Mouse (Mus musculus) mesoderm, embryonic 11.5 days (tissue): ENCODE results near the gene 2010111I01Rik.

Experiments used
- DNase-seq: peaks from one replicate; pipeline ENCODE4 v3.0.0-alpha.2; 2012; ENCODE audit warnings: low read depth, low spot score

2010111I01Rik gene

GRCm38 (mm10) chr13:63241665-63242064, 277.0 kb downstream of the 2010111I01Rik start:
- no peak for DNase-seq

GRCm38 (mm10) chr13:63242401-63243192, 277.9 kb downstream of the 2010111I01Rik start:
- no peak for DNase-seq

GRCm38 (mm10) chr13:63243586-63243985, 278.9 kb downstream of the 2010111I01Rik start:
- DNase-seq: no peak

GRCm38 (mm10) chr13:63244425-63244824, 279.7 kb downstream of the 2010111I01Rik start:
- DNase-seq: no peak

GRCm38 (mm10) chr13:63245218-63245617, 280.5 kb downstream of the 2010111I01Rik start:
- peak; percentile 65 for DNase-seq

- DNase-seq: no peak
Measured at GRCm38 (mm10) chr13:63245812-63246211, 281.1 kb downstream of the 2010111I01Rik start.

- no peak for DNase-seq
Measured at GRCm38 (mm10) chr13:63246332-63246940, 281.7 kb downstream of the 2010111I01Rik start.

GRCm38 (mm10) chr13:63247041-63247440, 282.3 kb downstream of the 2010111I01Rik start:
- DNase-seq: no peak

- no peak for DNase-seq
Measured at GRCm38 (mm10) chr13:63247631-63248030, 282.9 kb downstream of the 2010111I01Rik start.

- DNase-seq: no peak
Measured at GRCm38 (mm10) chr13:63248318-63248717, 283.6 kb downstream of the 2010111I01Rik start.

GRCm38 (mm10) chr13:63249171-63249570, 284.5 kb downstream of the 2010111I01Rik start:
- DNase-seq: no peak

- no peak for DNase-seq
Measured at GRCm38 (mm10) chr13:63249741-63250431, 285.2 kb downstream of the 2010111I01Rik start.

GRCm38 (mm10) chr13:63250441-63250980, 285.8 kb downstream of the 2010111I01Rik start:
- DNase-seq: no peak

- no peak for DNase-seq
Measured at GRCm38 (mm10) chr13:63251118-63251889, 286.6 kb downstream of the 2010111I01Rik start.

GRCm38 (mm10) chr13:63252295-63253010, 287.8 kb downstream of the 2010111I01Rik start:
- DNase-seq: no peak

- no peak for DNase-seq
Measured at GRCm38 (mm10) chr13:63253147-63253546, 288.5 kb downstream of the 2010111I01Rik start.

- no peak for DNase-seq
Measured at GRCm38 (mm10) chr13:63253886-63254636, 289.4 kb downstream of the 2010111I01Rik start.

- no peak for DNase-seq
Measured at GRCm38 (mm10) chr13:63255519-63256011, 290.9 kb downstream of the 2010111I01Rik start.

- no peak for DNase-seq
Measured at GRCm38 (mm10) chr13:63256146-63256545, 291.5 kb downstream of the 2010111I01Rik start.

GRCm38 (mm10) chr13:63256807-63257206, 292.1 kb downstream of the 2010111I01Rik start:
- DNase-seq: peak; percentile 64
